Mouse (Mus musculus): ENCODE data around the gene Bex2. TPM values are rescaled to one million over a fixed set of nuclear protein-coding genes. Genes with fewer than 3 reads are reported as not detected.

Bex2 gene
- total RNA-seq (2023), result 3.1 TPM

GRCm38 (mm10) chrX:136068020-136068419 is at the start of gene Bex2:
Gene Bex2, minus strand, starts transcription at chrX:136068236.

DNA sequence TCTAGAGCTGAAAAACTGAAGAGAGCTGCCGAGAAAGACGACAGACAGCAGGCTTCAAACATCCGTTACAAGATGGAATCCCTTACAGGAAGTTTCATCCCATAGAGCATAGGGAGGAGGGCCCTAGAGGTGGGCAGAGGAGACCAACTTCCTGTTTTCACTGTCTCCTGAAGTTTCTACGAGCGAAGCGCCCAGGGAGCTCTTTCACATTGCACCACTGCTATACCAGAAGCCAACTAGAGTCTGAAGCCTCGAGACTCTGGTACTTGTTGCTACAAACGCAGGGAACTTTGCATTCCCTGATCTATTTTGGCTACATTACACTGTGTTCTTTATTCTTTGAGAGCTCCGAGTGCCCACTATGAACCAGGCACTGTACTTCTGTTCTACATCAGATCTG is 17.1 kb upstream of the Bex2 start, which contains the start of gene Nxf3:
Nxf3 (minus strand) TSS at position 101 of the 400 bp plus-strand sequence.

DNA sequence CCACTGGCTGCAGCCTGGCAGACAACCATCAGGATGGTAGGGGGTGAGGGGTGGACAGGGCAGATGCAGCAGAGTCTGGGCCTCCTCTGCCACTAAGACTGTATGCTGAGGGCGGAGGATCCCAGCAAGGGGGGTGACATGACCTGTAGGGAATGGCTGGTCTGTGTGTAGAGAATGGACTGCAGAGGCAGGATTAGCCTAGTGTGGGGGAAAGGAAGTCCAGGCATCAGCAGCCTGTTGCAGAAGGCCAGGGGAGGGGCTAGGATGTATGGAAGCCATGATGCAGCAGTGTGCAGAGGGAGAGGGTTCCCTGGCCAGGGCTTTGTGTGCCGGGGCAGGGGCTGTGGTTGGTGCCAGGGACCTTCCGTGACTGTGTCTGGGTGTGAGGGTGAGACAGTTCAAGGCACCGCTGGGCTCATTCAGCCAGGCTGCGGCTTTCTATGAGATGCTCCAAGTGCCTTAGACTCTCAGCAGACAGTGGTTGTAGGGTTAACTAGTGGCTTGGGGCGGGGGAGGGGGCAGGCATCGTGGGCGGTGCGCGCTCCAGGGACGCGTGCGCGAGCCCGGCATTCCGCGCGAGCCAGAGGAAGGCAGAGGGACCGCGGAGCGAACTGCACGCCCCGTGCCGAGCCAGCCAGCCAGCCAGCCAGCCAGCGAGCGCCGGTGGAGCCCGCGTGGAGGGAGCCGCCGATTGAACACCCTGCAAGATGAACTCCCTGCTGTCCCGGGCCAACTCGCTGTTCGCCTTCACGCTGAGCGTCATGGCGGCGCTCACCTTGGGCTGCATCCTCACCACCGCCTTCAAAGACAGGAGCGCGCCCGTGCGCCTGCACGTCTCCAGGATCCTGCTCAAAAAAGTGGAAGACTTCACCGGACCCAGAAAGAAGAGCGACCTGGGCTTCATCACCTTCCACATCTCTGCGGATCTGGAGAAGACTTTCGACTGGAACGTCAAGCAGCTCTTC is 35.0 kb downstream of the Bex2 start, which contains the start of gene Arxes1:
Arxes1 (plus strand) TSS at position 569 of the 965 bp plus-strand sequence.

Other genes with a start within 250 kb of the Bex2 start
- gene Gprasp2, start 229.2 kb downstream of the Bex2 start, total RNA-seq (2023), result 28.6 TPM
- 3.7 TPM for gene Arxes2, start 74.4 kb downstream of the Bex2 start, total RNA-seq (2023)
- not detected for gene Arxes1, start 34.9 kb downstream of the Bex2 start, total RNA-seq (2023)
- gene Nxf3, start 17.0 kb upstream of the Bex2 start, total RNA-seq (2023), result not detected
- gene Bex4, start 70.8 kb upstream of the Bex2 start, total RNA-seq (2023), result not detected
- not detected for gene Tceal8, start 104.1 kb upstream of the Bex2 start, total RNA-seq (2023)
- gene Tceal5, start 135.6 kb upstream of the Bex2 start, total RNA-seq (2023), result not detected
- gene Tceal7, start 146.5 kb upstream of the Bex2 start, total RNA-seq (2023), result not detected
- gene Bex1, start 147.3 kb upstream of the Bex2 start, total RNA-seq (2023), result 1.8 TPM
- 45.1 TPM for gene Tceal9, start 176.8 kb upstream of the Bex2 start, total RNA-seq (2023)
- 93.4 TPM for gene Bex3, start 202.0 kb upstream of the Bex2 start, total RNA-seq (2023)

Data from CD4-positive naive resting alpha-beta T cell, adult 76 days (primary cell).